Mouse (Mus musculus) forebrain, embryonic 14.5 days (tissue): ENCODE results near the gene Itga9. TPM values are rescaled to one million over a fixed set of nuclear protein-coding genes. Genes with fewer than 3 reads are reported as not detected.
A peak's percentile ranks its signal among the peaks of the same experiment; 100 is the strongest.

Experiments used
- ATAC-seq: fragments of 200-750 bp; cut with Nextera tagmentation; 2 replicates; pipeline ENCODE4 v1.8.0; 2017; ENCODE audit warnings: mild to moderate bottlenecking, moderate library complexity
- DNase-seq: peaks from one replicate; pipeline ENCODE4 v3.0.0-alpha.2; 2015; ENCODE audit warnings: low spot score
- H3K27ac ChIP-seq: fragments of 300-500 bp; sonication (generic); 2 replicates; pipeline ENCODE4 v1.5.1; 2014; ENCODE audit warnings: low read depth, mild to moderate bottlenecking, control low read depth, low read length, moderate library complexity
- H3K27me3 ChIP-seq: fragments of 300-500 bp; sonication (generic); replicated peaks from 2 replicates; pipeline ENCODE4 v1.6.1; 2014; ENCODE audit warnings: low read length, control low read depth, mixed read lengths; ENCODE audit not compliant: control insufficient read depth, insufficient read depth
- H3K36me3 ChIP-seq: fragments of 300-500 bp; sonication (generic); 2 replicates; pipeline ENCODE4 v1.6.1; 2014; ENCODE audit warnings: low read length, control low read depth; ENCODE audit not compliant: control insufficient read depth, insufficient read depth
- H3K4me1 ChIP-seq: fragments of 300-500 bp; sonication (generic); 2 replicates; pipeline ENCODE4 v1.6.1; 2014; ENCODE audit warnings: antibody characterized with exemption, low read length, control low read depth; ENCODE audit not compliant: control insufficient read depth, insufficient read depth
- H3K4me2 ChIP-seq: fragments of 300-500 bp; sonication (generic); 2 replicates; pipeline ENCODE4 v1.6.1; 2014; ENCODE audit warnings: mild to moderate bottlenecking, control low read depth, low read length
- H3K4me3 ChIP-seq: fragments of 300-500 bp; sonication (generic); 2 replicates; pipeline ENCODE4 v1.5.1; 2014; ENCODE audit warnings: low read depth, low read length, control low read depth
- H3K9ac ChIP-seq: fragments of 300-500 bp; sonication (generic); 2 replicates; pipeline ENCODE4 v1.6.1; 2014; ENCODE audit warnings: mild to moderate bottlenecking, low read length, control low read depth, moderate library complexity
- H3K9me3 ChIP-seq: fragments of 300-500 bp; sonication (generic); replicated peaks from 2 replicates; pipeline ENCODE4 v1.6.1; 2016; ENCODE audit warnings: low read length, control low read depth, mixed read lengths; ENCODE audit not compliant: control insufficient read depth
- WGBS: fragments of 180-500 bp; shearing (Covaris S2); extraction: QIAGEN DNeasy Blood & Tissue Kit; methylation state at CpG from one replicate; pipeline ENCODE4 v1.1.7; 2014; 5-methylcytosine and 5-hydroxymethylcytosine counted together
- polyA plus RNA-seq: library from polyadenylated mRNA; unstranded; fragments of >200 nt; fragmentation: Nextera tagmentation; extraction: Ambion mirVana; gene quantifications from 2 replicates; pipeline ENCODE4 v1.2.1, GENCODE M21; 2014

Itga9 gene
- polyA plus RNA-seq, 1 experiment from 2014 or later, result 0.88 TPM

DNA sequence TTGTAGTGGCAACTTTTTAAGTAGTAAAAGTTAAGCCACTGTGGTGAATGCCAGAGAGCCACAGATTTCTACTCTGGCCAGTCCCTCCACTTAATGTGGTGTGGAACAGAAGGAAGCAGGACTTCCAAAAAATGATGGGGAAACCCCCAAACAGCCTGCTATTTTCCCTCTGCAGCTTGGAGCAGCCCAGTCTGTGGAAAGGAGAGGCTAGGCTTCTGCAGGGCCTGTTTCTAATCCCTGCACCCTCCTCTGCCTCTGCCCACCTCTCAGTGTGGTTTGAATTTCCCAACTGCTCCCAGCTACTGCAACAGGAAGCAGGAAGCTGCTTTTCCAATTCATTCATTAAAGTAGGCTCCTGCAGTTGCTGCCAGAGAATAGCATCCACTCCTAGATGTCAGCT is 158.6 kb downstream of the Itga9 start:
- H3K9me3 ChIP-seq, result no peaks in the 10 kb centered on the region
- DNase-seq (no peak), ATAC-seq (no peak)
- H3K27ac ChIP-seq, result no peak overlapping the region
- no peak overlapping the region for H3K9ac ChIP-seq
- H3K4me2 ChIP-seq, result no peak overlapping the region
- H3K36me3 ChIP-seq, result no peaks in the 10 kb centered on the region
- H3K4me3 ChIP-seq, result no peak overlapping the region
- H3K4me1 ChIP-seq, result no peaks in the 10 kb centered on the region
- H3K27me3 ChIP-seq, result no peaks in the 10 kb centered on the region

DNA sequence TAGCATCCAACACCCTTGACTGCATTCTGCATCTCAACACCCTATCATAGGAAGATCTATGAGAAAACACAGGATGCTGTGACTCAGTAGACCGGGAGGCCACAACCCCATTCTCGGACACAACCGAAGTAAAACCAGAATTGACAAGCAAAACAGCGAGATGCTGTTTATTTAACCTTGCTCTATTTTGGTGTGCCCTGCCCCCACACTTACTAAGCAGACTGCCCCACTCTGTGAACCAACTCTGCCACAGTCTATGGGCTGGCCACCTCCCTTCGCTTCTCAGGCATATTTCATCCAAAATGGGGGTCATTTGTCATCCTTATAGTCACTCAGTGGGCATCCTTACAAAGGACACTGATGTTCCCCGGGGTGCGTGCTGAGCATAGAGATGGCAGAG is 160.5 kb downstream of the Itga9 start:
- no peaks in the 10 kb centered on the region for H3K36me3 ChIP-seq
- whole genome bisulfite sequencing, result 93% methylated on average over 7 of the region's 7 CpGs
- ATAC-seq, result no peak
- no peak overlapping the region for H3K4me3 ChIP-seq
- no peak overlapping the region for H3K27ac ChIP-seq
- no peaks in the 10 kb centered on the region for H3K4me1 ChIP-seq
- H3K9ac ChIP-seq, result no peak overlapping the region
- no peaks in the 10 kb centered on the region for H3K9me3 ChIP-seq
- no peak overlapping the region for H3K4me2 ChIP-seq
- DNase-seq, result no peak
- H3K27me3 ChIP-seq, result no peaks in the 10 kb centered on the region

DNA sequence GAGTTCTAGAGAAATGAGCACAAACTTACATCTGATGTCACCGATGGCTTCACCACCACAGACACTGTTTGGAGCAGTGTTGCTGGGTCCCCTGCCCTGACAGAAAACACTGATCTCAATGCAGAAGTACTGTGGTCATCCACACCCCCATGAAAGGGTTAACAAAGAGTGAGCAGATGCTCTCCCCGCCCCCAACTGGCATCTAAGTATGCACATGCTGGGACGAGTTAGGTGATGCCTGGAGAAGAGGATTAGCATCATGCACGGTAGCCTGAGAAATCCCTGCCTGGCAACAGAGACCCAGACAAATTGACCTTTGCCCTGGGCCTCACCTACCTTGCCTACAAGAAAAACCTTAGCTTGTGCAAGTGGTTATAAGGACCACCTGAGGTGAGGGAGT is 162.1 kb downstream of the Itga9 start:
- Histone ChIP-seq H3K9me3 (no peaks in the 10 kb centered on the region), H3K9ac (no peak overlapping the region), H3K4me2 (no peak overlapping the region), H3K27me3 (no peaks in the 10 kb centered on the region), H3K36me3 (no peaks in the 10 kb centered on the region), H3K4me1 (no peaks in the 10 kb centered on the region), H3K4me3 (no peak overlapping the region), H3K27ac (no peak overlapping the region)
- ATAC-seq, result no peak
- WGBS, result 33% methylated on average over 4 of the region's 4 CpGs
- no peak for DNase-seq

DNA sequence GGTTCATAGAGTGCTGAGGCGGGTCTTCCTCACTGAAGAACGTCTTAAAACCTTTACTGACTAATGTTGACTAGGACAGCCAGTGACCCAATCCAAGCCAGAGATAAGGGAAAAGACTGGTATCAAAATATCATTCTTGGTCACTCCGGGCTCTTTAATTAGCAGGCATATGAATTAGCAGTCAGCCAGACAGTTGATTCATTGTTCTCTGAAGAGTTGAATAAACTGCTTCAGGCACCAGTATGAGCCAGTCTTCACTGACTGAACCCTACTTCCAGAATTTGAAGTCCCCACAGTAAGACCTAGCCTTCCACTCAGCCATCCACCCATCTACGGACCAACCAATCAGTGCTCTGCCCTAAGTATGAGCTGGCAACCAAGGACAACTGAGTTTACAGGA is 163.9 kb downstream of the Itga9 start:
- ATAC-seq (no peak), DNase-seq (no peak)
- no peaks in the 10 kb centered on the region for H3K9me3 ChIP-seq
- H3K4me1 ChIP-seq, result no peaks in the 10 kb centered on the region
- no peak overlapping the region for H3K9ac ChIP-seq
- no peaks in the 10 kb centered on the region for H3K27me3 ChIP-seq
- no peak overlapping the region for H3K4me2 ChIP-seq
- H3K36me3 ChIP-seq, result no peaks in the 10 kb centered on the region
- 62% methylated on average over 4 of the region's 4 CpGs for WGBS
- no peak overlapping the region for H3K4me3 ChIP-seq
- H3K27ac ChIP-seq, result no peak overlapping the region

DNA sequence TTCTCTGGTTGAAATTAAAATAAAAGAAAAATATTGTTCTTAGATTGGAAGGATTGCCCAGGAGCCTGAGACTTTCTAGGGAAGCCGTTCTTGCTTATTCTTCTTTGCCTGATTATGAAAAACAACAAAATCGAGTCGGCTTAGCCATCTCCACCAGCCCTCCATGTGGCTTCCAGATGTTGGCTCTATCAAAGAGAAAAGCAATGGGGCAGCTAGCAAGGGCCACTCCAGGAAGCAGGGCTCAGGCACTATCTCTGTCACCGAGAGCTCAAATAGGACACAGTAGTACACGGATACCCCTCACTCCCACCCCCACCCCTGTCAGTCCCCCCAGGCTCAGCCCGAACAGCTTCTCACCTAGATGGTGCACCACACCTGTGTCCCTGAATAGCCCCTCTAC is 168.2 kb downstream of the Itga9 start:
- Histone ChIP-seq H3K4me2 (no peak overlapping the region), H3K9me3 (no peaks in the 10 kb centered on the region), H3K4me1 (no peaks in the 10 kb centered on the region), H3K36me3 (no peaks in the 10 kb centered on the region), H3K27ac (no peak overlapping the region), H3K27me3 (no peaks in the 10 kb centered on the region), H3K4me3 (no peak overlapping the region), H3K9ac (no peak overlapping the region)
- 89% methylated on average over 6 of the region's 6 CpGs for WGBS
- no peak for DNase-seq
- ATAC-seq, result no peak

DNA sequence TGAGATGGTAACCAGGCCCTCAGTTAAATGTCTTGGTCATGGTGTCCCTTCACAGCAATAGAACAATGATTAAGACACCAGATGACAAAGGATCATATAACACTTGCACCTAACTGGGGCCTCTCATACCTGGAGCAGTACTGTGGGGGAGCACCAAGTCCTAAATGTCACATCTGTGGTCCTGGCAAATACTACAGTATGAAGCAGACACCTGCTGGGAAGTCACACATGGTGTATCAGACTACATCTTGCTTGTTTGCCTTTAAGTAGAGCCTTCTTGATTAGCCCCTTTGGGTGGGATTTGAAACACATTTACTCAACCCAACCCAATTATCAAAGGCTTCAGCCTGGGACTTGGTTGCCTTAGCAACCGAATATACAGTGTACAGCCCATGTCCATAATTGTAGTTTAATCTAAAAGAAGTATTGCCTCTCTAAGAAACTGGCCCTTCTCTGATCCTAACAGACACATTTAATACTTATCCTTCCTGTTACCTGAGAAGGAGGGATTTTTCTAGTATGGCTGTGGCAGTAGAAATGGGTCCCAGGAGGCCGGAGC is 170.5 kb downstream of the Itga9 start:
- Histone ChIP-seq H3K27ac (no peak overlapping the region), H3K27me3 (no peaks in the 10 kb centered on the region), H3K4me1 (no peaks in the 10 kb centered on the region), H3K36me3 (no peaks in the 10 kb centered on the region), H3K9ac (no peak overlapping the region), H3K4me2 (no peak overlapping the region), H3K9me3 (no peaks in the 10 kb centered on the region), H3K4me3 (no peak overlapping the region)
- DNase-seq (no peak), ATAC-seq (no peak)
- 91% methylated on average over 2 of the region's 2 CpGs for WGBS

DNA sequence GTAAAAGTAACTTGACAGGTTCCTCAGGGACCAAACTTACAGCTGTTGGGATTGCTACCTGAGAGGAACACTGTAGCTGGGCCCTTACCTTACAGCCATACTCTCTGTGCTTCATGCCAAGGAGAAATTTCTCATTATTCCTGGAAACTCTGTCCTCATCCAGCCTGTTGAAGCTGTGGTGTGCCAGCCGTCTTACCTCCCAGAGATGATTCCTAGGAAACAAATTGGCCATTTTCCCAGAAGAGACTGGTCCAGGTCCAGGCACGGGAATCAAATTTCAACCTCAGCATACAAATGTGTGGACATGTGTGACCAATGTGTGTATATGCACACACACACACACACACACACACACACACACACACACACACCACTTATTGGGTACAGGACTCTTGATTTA is 172.1 kb downstream of the Itga9 start:
- WGBS, result 48% methylated on average over 2 of the region's 2 CpGs
- no peak overlapping the region for H3K9ac ChIP-seq
- no peak overlapping the region for H3K27ac ChIP-seq
- H3K9me3 ChIP-seq, result no peaks in the 10 kb centered on the region
- ATAC-seq (no peak), DNase-seq (peak; percentile 46)
- no peaks in the 10 kb centered on the region for H3K27me3 ChIP-seq
- H3K4me3 ChIP-seq, result no peak overlapping the region
- H3K4me1 ChIP-seq, result no peaks in the 10 kb centered on the region
- H3K4me2 ChIP-seq, result no peak overlapping the region
- H3K36me3 ChIP-seq, result no peaks in the 10 kb centered on the region

DNA sequence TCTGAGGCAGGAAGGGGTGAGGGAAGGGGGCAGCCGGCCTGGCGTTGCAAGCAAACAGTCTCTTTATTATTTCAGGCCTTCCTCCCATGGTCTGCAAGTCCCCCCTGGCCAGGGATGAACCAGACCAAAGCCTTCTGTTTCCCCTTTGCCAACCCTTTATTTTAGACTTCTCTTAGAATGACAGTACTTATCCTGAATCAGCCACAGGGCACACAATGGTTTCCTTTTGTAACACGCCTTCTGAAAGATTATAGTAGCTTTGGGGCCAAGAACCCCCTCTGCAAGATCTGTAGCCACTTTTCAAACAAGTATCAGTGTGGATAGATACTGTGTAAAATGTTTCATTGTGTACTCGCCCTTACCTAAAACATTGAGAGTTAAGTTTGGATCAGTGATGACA is 178.1 kb downstream of the Itga9 start:
- Histone ChIP-seq H3K27me3 (no peaks in the 10 kb centered on the region), H3K4me2 (no peak overlapping the region), H3K27ac (no peak overlapping the region), H3K4me3 (no peak overlapping the region), H3K36me3 (no peaks in the 10 kb centered on the region), H3K9me3 (no peaks in the 10 kb centered on the region), H3K4me1 (no peaks in the 10 kb centered on the region), H3K9ac (no peak overlapping the region)
- 63% methylated on average over 4 of the region's 4 CpGs for WGBS
- ATAC-seq (no peak), DNase-seq (no peak)

DNA sequence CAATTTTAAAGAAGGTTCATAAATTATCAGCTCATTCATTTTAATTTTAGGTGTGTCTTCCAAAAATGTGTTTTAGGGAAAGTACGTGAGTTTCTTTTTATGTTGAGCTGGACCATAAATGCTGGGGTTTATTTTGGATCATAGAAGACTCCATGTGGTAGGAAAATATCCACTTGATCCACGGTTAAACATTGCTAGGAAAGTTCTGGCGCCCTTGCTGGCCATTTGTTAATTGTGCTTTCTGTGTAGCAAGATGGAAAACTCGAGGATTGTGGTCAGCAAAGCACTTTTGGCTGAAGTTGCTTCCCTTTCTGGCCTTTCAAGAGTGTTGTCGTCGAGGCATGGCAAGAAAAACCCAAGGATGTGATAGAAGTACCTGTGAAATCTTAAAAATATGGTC is 179.3 kb downstream of the Itga9 start:
- Histone ChIP-seq H3K9ac (no peak overlapping the region), H3K27ac (no peak overlapping the region), H3K27me3 (no peaks in the 10 kb centered on the region), H3K4me2 (no peak overlapping the region), H3K36me3 (no peaks in the 10 kb centered on the region), H3K4me3 (no peak overlapping the region), H3K9me3 (no peaks in the 10 kb centered on the region), H3K4me1 (no peaks in the 10 kb centered on the region)
- ATAC-seq (no peak), DNase-seq (no peak)
- WGBS, result 81% methylated on average over 6 of the region's 6 CpGs
